ENCODE assay signal across 9 mouse cellular contexts in genomic region chr11:45454933-45455332, GRCm38 (mm10).
A peak's percentile ranks its signal among the peaks of the same experiment; 100 is the strongest.
DNase-seq lines count a peak whose midpoint lies in the region; ATAC-seq lines count a peak whose summit lies in the region.
"Had no signal": no experiment of that assay in that cellular context is flagged by ENCODE, and none has a peak within 500 bp of the region (broad histone marks: within the 10 kb centered on the region; RNA-seq: fewer than 3 reads in every experiment).

No protein-coding gene starts in this region.

- H3K9me3 ChIP-seq in heart, embryonic 11.5 days (replicated peaks; ENCODE audit: control insufficient read depth, low read length) = no peaks in the 10 kb centered on the region
- H3K9me3 ChIP-seq in hindbrain, embryonic 12.5 days (replicated peaks) = no peaks in the 10 kb centered on the region

- no peak overlapping the region for H3K9ac ChIP-seq in heart, embryonic 11.5 days (ENCODE audit: low read depth, low read length)
- no peak overlapping the region for H3K9ac ChIP-seq in hindbrain, embryonic 12.5 days

- H3K27me3 ChIP-seq in heart, embryonic 11.5 days (ENCODE audit: control insufficient read depth, insufficient read depth, low read length) = no peaks in the 10 kb centered on the region
- no peaks in the 10 kb centered on the region for H3K27me3 ChIP-seq in hindbrain, embryonic 12.5 days

- peak; percentile 19 to 23 for DNase-seq in heart, postnatal 10 days
- DNase-seq in adrenal gland, postnatal 14 days = peak; percentile 59
- peak; percentile 92 for DNase-seq in cerebellum, adult 8-10 months
- DNase-seq in thymus, adult 18-20 months = no peak
- DNase-seq in urinary bladder, postnatal 10 days (ENCODE audit: low spot score) = no peak
- DNase-seq: kidney, adult 18-20 months had no signal

- H3K36me3 ChIP-seq in heart, embryonic 11.5 days (ENCODE audit: control insufficient read depth, insufficient read depth, low read length) = no peaks in the 10 kb centered on the region
- H3K36me3 ChIP-seq in hindbrain, embryonic 12.5 days = no peaks in the 10 kb centered on the region

- 65% methylated on average over 3 of the region's 3 CpGs for WGBS in heart, embryonic 11.5 days (ENCODE audit: insufficient replicate concordance)
- 80% methylated on average over 3 of the region's 3 CpGs for WGBS in hindbrain, embryonic 12.5 days

- no peak overlapping the region for H3K4me3 ChIP-seq in heart, embryonic 11.5 days (ENCODE audit: low read depth, low read length)
- H3K4me3 ChIP-seq in hindbrain, embryonic 12.5 days = no peak overlapping the region

- no peak overlapping the region for H3K4me2 ChIP-seq in heart, embryonic 11.5 days
- H3K4me2 ChIP-seq in hindbrain, embryonic 12.5 days (replicated peaks) = no peak overlapping the region

- ATAC-seq in heart, embryonic 11.5 days (replicated peaks; ENCODE audit: insufficient number of reproducible peaks, low FRiP score, low TSS enrichment) = no peak
- no peak for ATAC-seq in hindbrain, embryonic 12.5 days (ENCODE audit: low FRiP score)
- ATAC-seq in inflammation-experienced regulatory T-cells, adult 6 months = no peak

- no peak overlapping the region for H3K27ac ChIP-seq in heart, embryonic 11.5 days (ENCODE audit: low read depth, low read length)
- H3K27ac ChIP-seq in hindbrain, embryonic 12.5 days = peak overlapping the region; percentile 5; the same call in 1 of the 2 replicates

- H3K4me1 ChIP-seq in heart, embryonic 11.5 days (ENCODE audit: control insufficient read depth, insufficient read depth, low read length) = 0 out of 2 replicates have a peak, but pooled peaks cover 5% of the 10 kb centered on the region
- H3K4me1 ChIP-seq in hindbrain, embryonic 12.5 days = peaks cover 5% of the 10 kb centered on the region; the same call in 1 of the 2 replicates

- intact Hi-C loops in heart, postnatal 10 days (cut with DNase I) = no loop called here

Comparison
In these comparisons a context has a peak if more than half of its experiments do, and no peak if none do; other contexts are left out.
1. DNase-seq: peak in heart, postnatal 10 days (2 of 2), adrenal gland, postnatal 14 days (single experiment) and cerebellum, adult 8-10 months (single experiment); none in thymus, adult 18-20 months (0 of 2) and urinary bladder, postnatal 10 days (single experiment).